Mouse (Mus musculus) myocyte (in vitro differentiated cells): ENCODE results near the gene Zzz3. TPM values are rescaled to one million over a fixed set of nuclear protein-coding genes. Genes with fewer than 3 reads are reported as not detected.

Experiments used
- H3K27me3 ChIP-seq: one replicate; pipeline ENCODE4 v1.6.1; 2011; ENCODE audit not compliant: control insufficient read depth, insufficient read depth, insufficient read length
- H3K36me3 ChIP-seq: one replicate; pipeline ENCODE4 v1.6.1; 2011; ENCODE audit not compliant: control insufficient read depth, insufficient read depth
- H3K4me2 ChIP-seq: one replicate; pipeline ENCODE4 v1.6.1; 2011; ENCODE audit warnings: low read depth, control low read depth
- H3K4me3 ChIP-seq: one replicate; pipeline ENCODE4 v1.5.1; 2011; ENCODE audit warnings: mild to moderate bottlenecking, control low read depth, moderate library complexity
- H3K79me2 ChIP-seq: one replicate; pipeline ENCODE4 v1.6.1; 2011; ENCODE audit not compliant: control insufficient read depth, insufficient read depth
- H3ac ChIP-seq: one replicate; pipeline ENCODE4 v1.6.1; 2011; ENCODE audit not compliant: control insufficient read depth, insufficient read length
- CEBPB ChIP-seq: IDR thresholded peaks from 2 replicates; pipeline ENCODE4 v1.6.1; 2011; ENCODE audit warnings: mild to moderate bottlenecking, moderate library complexity; ENCODE audit not compliant: poor library complexity, insufficient read depth, severe bottlenecking
- E2F4 ChIP-seq: IDR thresholded peaks from one replicate; pipeline ENCODE4 v1.6.1; 2011; ENCODE audit warnings: mild to moderate bottlenecking, control low read depth, moderate library complexity; ENCODE audit not compliant: insufficient read depth
- MAX ChIP-seq: IDR thresholded peaks from one replicate; pipeline ENCODE4 v1.6.1; 2011; ENCODE audit warnings: low read depth, mild to moderate bottlenecking, control low read depth
- MYOD1 ChIP-seq, 3 experiments: IDR thresholded peaks; one replicate each; pipeline ENCODE4 v1.6.1; 2011; ENCODE audit warnings: control low read depth in 2 of 3, low read depth in 2 of 3, mild to moderate bottlenecking in 2 of 3, moderate library complexity in 1 of 3; ENCODE audit not compliant: insufficient read length in 2 of 3, control insufficient read depth in 1 of 3
- MYOG ChIP-seq, 3 experiments: IDR thresholded peaks; one replicate each; pipeline ENCODE4 v1.6.1; 2011; ENCODE audit warnings: control low read depth in 2 of 3, low read depth in 2 of 3, mild to moderate bottlenecking in 2 of 3; ENCODE audit not compliant: insufficient read length in 2 of 3, control insufficient read depth in 1 of 3, insufficient read depth in 1 of 3
- POLR2A ChIP-seq: IDR thresholded peaks from one replicate; pipeline ENCODE4 v1.6.1; 2011; ENCODE audit warnings: low read depth, mild to moderate bottlenecking, control low read depth, moderate library complexity; ENCODE audit not compliant: insufficient read length
- POLR2AphosphoS2 ChIP-seq: IDR thresholded peaks from one replicate; pipeline ENCODE4 v1.6.1; 2011; ENCODE audit warnings: low read depth, control low read depth; ENCODE audit not compliant: insufficient read length
- REST ChIP-seq: IDR thresholded peaks from one replicate; pipeline ENCODE4 v1.6.1; 2011; ENCODE audit warnings: mild to moderate bottlenecking, control low read depth, moderate library complexity; ENCODE audit not compliant: insufficient read depth, insufficient read length
- SRF ChIP-seq: IDR thresholded peaks from one replicate; pipeline ENCODE4 v1.6.1; 2011; ENCODE audit warnings: low read depth; ENCODE audit not compliant: control insufficient read depth, insufficient read length
- TCF12 ChIP-seq: IDR thresholded peaks from one replicate; pipeline ENCODE4 v1.6.1; 2011; ENCODE audit warnings: mild to moderate bottlenecking, control low read depth; ENCODE audit not compliant: poor library complexity, insufficient read depth, severe bottlenecking
- TCF3 ChIP-seq: IDR thresholded peaks from one replicate; pipeline ENCODE4 v1.6.1; 2011; ENCODE audit warnings: low read depth, control low read depth; ENCODE audit not compliant: insufficient read length
- USF1 ChIP-seq: IDR thresholded peaks from one replicate; pipeline ENCODE4 v1.6.1; 2011; ENCODE audit warnings: low read depth, mild to moderate bottlenecking, control low read depth, moderate library complexity
- polyA plus RNA-seq: library from polyadenylated mRNA; unstranded; fragments of >200 nt; fragmentation: generic; extraction: Trizol; gene quantifications from one replicate; pipeline ENCODE4 v1.2.1, GENCODE M21; 2012; ENCODE audit warnings: missing spikeins

Gene Zzz3
- polyA plus RNA-seq, 1 experiment: 6.6 TPM

DNA sequence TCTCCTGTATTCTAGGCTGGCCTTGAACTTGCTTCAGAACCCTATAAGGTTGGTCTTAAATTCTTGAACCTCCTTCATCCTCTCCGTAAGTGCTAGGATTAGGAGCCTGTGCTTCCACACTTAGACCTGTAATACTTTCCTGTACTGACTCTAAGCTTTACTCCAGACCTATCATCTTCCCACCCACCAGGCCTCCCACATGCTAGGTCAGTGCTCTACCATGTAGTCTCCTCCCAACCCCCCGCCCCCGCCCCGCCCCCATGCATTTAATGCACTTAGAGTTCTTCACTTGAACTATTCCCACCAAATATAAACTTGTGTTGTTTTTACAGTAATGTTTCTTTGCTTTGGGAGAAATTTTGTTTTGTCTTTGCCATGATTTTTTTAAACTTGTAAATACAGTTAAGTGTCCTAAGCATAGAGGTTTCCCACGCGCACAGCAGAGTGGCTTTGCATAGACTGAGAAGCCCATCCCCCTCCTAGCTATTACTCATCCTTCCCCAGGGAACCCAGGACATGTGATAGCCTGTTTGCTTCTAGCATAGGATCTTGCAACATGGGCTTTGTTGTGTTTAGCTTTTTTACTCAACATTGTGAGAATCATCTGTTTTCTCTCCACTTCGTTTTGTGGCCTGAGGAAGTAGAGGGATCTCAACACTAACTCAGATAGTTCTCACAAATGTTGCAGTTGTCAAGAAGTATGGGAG lies 6.8 kb downstream of the Zzz3 start:
- Histone ChIP-seq H3K4me3 (no peak overlapping the region), H3K36me3 (peaks cover 5% of the 10 kb centered on the region), H3K27me3 (no peaks in the 10 kb centered on the region), H3ac (no peak overlapping the region), H3K4me2 (peak overlapping the region; percentile 70), H3K79me2 (peaks cover 99% of the 10 kb centered on the region)
- TF ChIP-seq REST: no peak
- TF ChIP-seq TCF12: no peak
- no peak for TF ChIP-seq MYOG (IDR thresholded peaks at IDR 0.05; ENCODE audit: control insufficient read depth in 1 of 3, insufficient read depth in 1 of 3, insufficient read length in 2 of 3, low read depth in 2 of 3)
- no peak for TF ChIP-seq E2F4
- no peak for TF ChIP-seq MYOD1 (IDR thresholded peaks at IDR 0.05; ENCODE audit: control insufficient read depth in 1 of 3, insufficient read length in 2 of 3, low read depth in 2 of 3)
- no peak for TF ChIP-seq POLR2A
- peak; percentile 65 for TF ChIP-seq MAX
- TF ChIP-seq CEBPB: peak; percentile 80
- peak; percentile 82 for TF ChIP-seq USF1
- TF ChIP-seq SRF: no peak
- no peak for TF ChIP-seq TCF3
- no peak for TF ChIP-seq POLR2AphosphoS2

DNA sequence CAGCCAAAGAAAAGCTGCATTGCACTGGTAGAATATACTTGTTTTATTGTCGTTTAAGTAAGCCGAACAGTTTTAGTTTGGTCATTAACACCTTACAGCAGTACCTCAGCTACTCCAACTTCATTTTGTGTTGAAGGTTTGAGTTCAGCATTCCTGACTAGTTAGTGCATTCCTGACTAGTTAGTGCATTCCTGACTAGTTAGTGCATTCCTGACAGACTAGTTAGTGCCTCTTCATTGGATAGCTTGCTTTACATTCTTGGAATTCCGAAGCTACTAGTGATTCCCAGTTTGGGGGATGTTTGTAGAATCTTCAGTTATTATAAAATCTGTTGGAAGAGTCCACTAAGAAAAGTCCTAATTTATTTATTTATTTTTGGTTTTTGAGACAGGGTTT lies 7.4 kb downstream of the Zzz3 start:
- Histone ChIP-seq H3ac (no peak overlapping the region), H3K79me2 (peaks cover 99% of the 10 kb centered on the region), H3K27me3 (no peaks in the 10 kb centered on the region), H3K36me3 (peaks cover 5% of the 10 kb centered on the region), H3K4me3 (no peak overlapping the region), H3K4me2 (peak overlapping the region; percentile 70)
- TF ChIP-seq POLR2A (no peak), E2F4 (no peak), MYOG (IDR thresholded peaks at IDR 0.05; ENCODE audit: control insufficient read depth in 1 of 3, insufficient read depth in 1 of 3, insufficient read length in 2 of 3, low read depth in 2 of 3) (no peak), REST (no peak), CEBPB (no peak), USF1 (no peak), MAX (no peak), TCF3 (no peak), SRF (no peak), POLR2AphosphoS2 (no peak)

- no peak overlapping the region for H3ac ChIP-seq
- no peaks in the 10 kb centered on the region for H3K27me3 ChIP-seq
- no peak for TF ChIP-seq POLR2AphosphoS2
- no peak for TF ChIP-seq MYOD1 (IDR thresholded peaks at IDR 0.05; ENCODE audit: control insufficient read depth in 1 of 3, insufficient read length in 2 of 3, low read depth in 2 of 3)
- TF ChIP-seq TCF12: no peak
- no peak for TF ChIP-seq MAX
- no peak for TF ChIP-seq TCF3
- TF ChIP-seq CEBPB: no peak
- TF ChIP-seq E2F4: no peak
- no peak for TF ChIP-seq MYOG (IDR thresholded peaks at IDR 0.05; ENCODE audit: control insufficient read depth in 1 of 3, insufficient read depth in 1 of 3, insufficient read length in 2 of 3, low read depth in 2 of 3)
- no peak for TF ChIP-seq POLR2A
- TF ChIP-seq SRF: no peak
- no peak for TF ChIP-seq USF1
- TF ChIP-seq REST: no peak
- no peak overlapping the region for H3K4me3 ChIP-seq
- peaks cover 5% of the 10 kb centered on the region for H3K36me3 ChIP-seq
- no peak overlapping the region for H3K4me2 ChIP-seq
- peaks cover 99% of the 10 kb centered on the region for H3K79me2 ChIP-seq
Observed at GRCm38 (mm10) chr3:152403827-152404226, 8.6 kb downstream of the Zzz3 start.

DNA sequence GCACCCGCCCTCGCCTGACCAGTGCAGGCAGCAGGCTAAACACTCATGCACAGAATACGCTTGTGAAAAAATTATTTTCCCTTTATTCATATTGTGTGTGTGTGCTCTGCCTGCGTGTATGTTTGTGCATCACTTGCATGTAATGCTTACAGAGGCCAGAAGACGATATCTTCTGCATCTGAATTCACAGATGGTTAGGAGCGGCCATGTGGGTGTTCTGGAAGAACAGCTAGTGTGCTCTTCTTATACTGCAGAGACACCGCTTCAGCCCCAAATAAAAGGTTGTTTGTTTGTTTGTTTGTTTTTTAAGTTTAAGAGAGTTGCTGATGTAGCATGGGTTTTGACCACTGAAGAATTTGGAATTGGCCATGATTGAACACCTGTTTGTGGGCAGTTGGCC lies 10.1 kb downstream of the Zzz3 start:
- peaks cover 99% of the 10 kb centered on the region for H3K79me2 ChIP-seq

More for the DNA sequence above, 10.1 kb downstream of the Zzz3 start:
- H3K36me3 ChIP-seq: no peaks in the 10 kb centered on the region
- no peak overlapping the region for H3K4me2 ChIP-seq
- no peaks in the 10 kb centered on the region for H3K27me3 ChIP-seq
- no peak for TF ChIP-seq MAX
- TF ChIP-seq TCF3: no peak
- no peak for TF ChIP-seq POLR2A
- no peak for TF ChIP-seq USF1
- no peak for TF ChIP-seq TCF12
- TF ChIP-seq POLR2AphosphoS2: no peak
- TF ChIP-seq MYOD1 (IDR thresholded peaks at IDR 0.05; ENCODE audit: control insufficient read depth in 1 of 3, insufficient read length in 2 of 3, low read depth in 2 of 3): no peak
- no peak for TF ChIP-seq SRF
- TF ChIP-seq CEBPB: no peak
- TF ChIP-seq MYOG (IDR thresholded peaks at IDR 0.05; ENCODE audit: control insufficient read depth in 1 of 3, insufficient read depth in 1 of 3, insufficient read length in 2 of 3, low read depth in 2 of 3): no peak
- TF ChIP-seq E2F4: no peak
- no peak for TF ChIP-seq REST
- H3ac ChIP-seq: no peak overlapping the region
- no peak overlapping the region for H3K4me3 ChIP-seq
